Mouse (Mus musculus): ENCODE data around the gene Xaf1. TPM values are rescaled to one million over a fixed set of nuclear protein-coding genes. Genes with fewer than 3 reads are reported as not detected.

Gene Xaf1
- polyA plus RNA-seq, 1 experiment from 2014 or later, result 56.1 TPM

DNA sequence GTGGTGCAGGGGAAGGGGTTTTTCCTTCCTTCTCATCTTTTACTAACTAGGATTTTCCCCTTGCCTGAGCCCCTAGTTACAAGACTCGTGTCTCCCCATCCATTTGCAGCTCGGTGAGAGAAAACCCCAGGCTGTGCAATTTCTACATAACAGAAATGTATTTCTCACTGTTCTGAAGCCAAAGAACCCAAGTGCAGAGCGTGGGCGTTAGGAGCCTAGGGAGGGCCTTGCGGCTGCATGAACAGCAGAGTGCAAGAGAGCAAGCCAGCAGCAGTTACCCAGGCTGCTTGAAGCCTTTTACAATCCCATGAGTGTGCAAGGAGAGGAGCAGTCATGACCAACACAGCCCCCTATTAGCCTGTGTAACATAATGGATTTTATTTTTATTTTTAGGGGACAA, 6.0 kb downstream of the Xaf1 start:
- H3K36me3 ChIP-seq (ENCODE audit: control insufficient read depth, insufficient read depth), result peaks cover 10% of the 10 kb centered on the region; the same call in 1 of the 2 replicates
- no peak for ATAC-seq
- H3K27me3 ChIP-seq (replicated peaks; ENCODE audit: control insufficient read depth, insufficient read depth, low read length), result no peaks in the 10 kb centered on the region
- TF ChIP-seq CTCF (IDR thresholded peaks at IDR 0.05; ENCODE audit: low read depth), result no peak
- H3K9me3 ChIP-seq (ENCODE audit: control insufficient read depth), result no peaks in the 10 kb centered on the region
- no peak overlapping the region for H3K4me3 ChIP-seq (ENCODE audit: low read depth, low read length)
- H3K4me1 ChIP-seq (replicated peaks; ENCODE audit: control insufficient read depth, insufficient read depth, low read length), result no peaks in the 10 kb centered on the region
- H3K4me2 ChIP-seq (replicated peaks; ENCODE audit: low read depth), result no peak overlapping the region
- 85% methylated on average over 5 of the region's 5 CpGs for WGBS
- no peak overlapping the region for H3K9ac ChIP-seq (ENCODE audit: low read depth, low read length)
- no peak overlapping the region for H3K27ac ChIP-seq (ENCODE audit: low read depth, low read length)

GRCm38 (mm10) chr11:72308982-72309381, 7.6 kb downstream of the Xaf1 start:
- Histone ChIP-seq H3K4me1 (replicated peaks; ENCODE audit: control insufficient read depth, insufficient read depth, low read length) (no peaks in the 10 kb centered on the region), H3K4me3 (ENCODE audit: low read depth, low read length) (no peak overlapping the region), H3K9me3 (ENCODE audit: control insufficient read depth) (no peaks in the 10 kb centered on the region), H3K36me3 (ENCODE audit: control insufficient read depth, insufficient read depth) (peaks cover 10% of the 10 kb centered on the region; the same call in 1 of the 2 replicates), H3K27me3 (replicated peaks; ENCODE audit: control insufficient read depth, insufficient read depth, low read length) (peaks cover 4% of the 10 kb centered on the region), H3K4me2 (replicated peaks; ENCODE audit: low read depth) (no peak overlapping the region), H3K27ac (ENCODE audit: low read depth, low read length) (no peak overlapping the region), H3K9ac (ENCODE audit: low read depth, low read length) (no peak overlapping the region)
- WGBS, result 36% methylated on average over 2 of the region's 2 CpGs
- no peak for TF ChIP-seq CTCF (IDR thresholded peaks at IDR 0.05; ENCODE audit: low read depth)
- no peak for ATAC-seq

DNA sequence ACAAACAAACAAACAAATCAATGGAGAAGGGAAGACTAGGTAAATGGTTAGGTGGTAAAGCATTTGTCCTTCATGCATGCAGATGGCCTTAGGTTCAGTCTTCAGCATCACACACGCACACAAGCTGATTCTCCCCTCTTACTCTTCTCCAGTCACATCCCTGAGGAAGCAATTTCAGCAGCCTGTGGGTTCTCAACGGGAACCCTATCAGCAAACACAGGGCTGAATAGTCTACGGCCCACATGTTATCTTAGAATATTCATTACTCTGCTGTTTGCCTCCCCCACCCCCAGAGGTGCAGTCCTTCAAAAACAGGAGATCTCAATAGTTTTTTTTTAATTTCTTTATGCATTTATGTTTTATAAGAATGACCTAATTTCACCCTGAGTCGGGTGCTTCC, 9.1 kb downstream of the Xaf1 start:
- WGBS, result 67% methylated on average over 4 of the region's 4 CpGs
- no peak overlapping the region for H3K27ac ChIP-seq (ENCODE audit: low read depth, low read length)

GRCm38 (mm10) chr11:72311355-72312001, 10.0 kb downstream of the Xaf1 start:
- no peak for ATAC-seq
- H3K9me3 ChIP-seq (ENCODE audit: control insufficient read depth), result no peaks in the 10 kb centered on the region
- no peak overlapping the region for H3K27ac ChIP-seq (ENCODE audit: low read depth, low read length)
- TF ChIP-seq CTCF (IDR thresholded peaks at IDR 0.05; ENCODE audit: low read depth), result no peak
- H3K4me1 ChIP-seq (replicated peaks; ENCODE audit: control insufficient read depth, insufficient read depth, low read length), result no peaks in the 10 kb centered on the region
- no peak overlapping the region for H3K9ac ChIP-seq (ENCODE audit: low read depth, low read length)
- 73% methylated on average over 10 of the region's 10 CpGs for WGBS
- H3K27me3 ChIP-seq (replicated peaks; ENCODE audit: control insufficient read depth, insufficient read depth, low read length), result peaks cover 19% of the 10 kb centered on the region
- H3K4me3 ChIP-seq (ENCODE audit: low read depth, low read length), result no peak overlapping the region
- no peak overlapping the region for H3K4me2 ChIP-seq (replicated peaks; ENCODE audit: low read depth)
- peaks cover 3% of the 10 kb centered on the region; the same call in 1 of the 2 replicates for H3K36me3 ChIP-seq (ENCODE audit: control insufficient read depth, insufficient read depth)

More for the DNA sequence above, 9.1 kb downstream of the Xaf1 start:
- no peak overlapping the region for H3K4me2 ChIP-seq (replicated peaks; ENCODE audit: low read depth)
- H3K4me1 ChIP-seq (replicated peaks; ENCODE audit: control insufficient read depth, insufficient read depth, low read length), result no peaks in the 10 kb centered on the region
- H3K27me3 ChIP-seq (replicated peaks; ENCODE audit: control insufficient read depth, insufficient read depth, low read length), result peaks cover 15% of the 10 kb centered on the region
- ATAC-seq, result no peak
- H3K9ac ChIP-seq (ENCODE audit: low read depth, low read length), result no peak overlapping the region
- no peak overlapping the region for H3K4me3 ChIP-seq (ENCODE audit: low read depth, low read length)
- H3K9me3 ChIP-seq (ENCODE audit: control insufficient read depth), result no peaks in the 10 kb centered on the region
- no peak for TF ChIP-seq CTCF (IDR thresholded peaks at IDR 0.05; ENCODE audit: low read depth)
- H3K36me3 ChIP-seq (ENCODE audit: control insufficient read depth, insufficient read depth), result peaks cover 3% of the 10 kb centered on the region; the same call in 1 of the 2 replicates

DNA sequence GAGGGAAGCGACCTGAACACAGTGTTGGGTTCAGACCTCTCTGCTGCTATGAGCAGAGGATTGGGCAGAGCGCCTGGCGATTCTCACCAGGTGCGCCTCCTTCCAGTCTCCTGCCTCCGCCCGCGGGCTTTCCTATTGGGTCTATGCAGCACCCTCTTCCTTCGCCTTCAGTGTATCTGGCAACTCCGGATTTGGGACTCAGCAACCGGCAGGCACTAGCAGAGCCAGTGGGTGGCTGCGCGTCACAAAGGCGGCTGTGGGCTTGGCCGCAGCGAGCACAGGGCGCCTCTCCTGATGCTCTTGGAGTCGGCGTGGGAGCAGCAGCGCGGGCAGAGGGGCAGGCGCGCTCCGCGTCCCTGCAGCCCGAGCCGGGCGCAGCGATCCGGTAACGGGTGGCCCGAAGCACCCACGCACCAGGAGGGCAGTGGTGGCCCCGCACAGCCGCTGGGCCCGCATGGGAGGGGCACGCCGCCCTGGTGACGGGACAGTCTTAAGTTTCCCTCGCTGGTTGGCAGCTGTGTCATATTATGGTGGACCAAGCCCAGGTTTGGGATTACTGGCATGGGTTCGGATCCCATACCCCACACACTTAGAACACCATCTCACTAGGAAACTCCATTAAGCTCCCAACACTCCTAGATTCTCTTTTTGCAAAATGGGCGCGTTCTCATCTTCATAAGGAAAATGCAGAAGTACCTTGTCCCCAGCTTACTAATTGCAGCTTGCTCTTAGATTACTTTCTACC, 12.9 kb downstream of the Xaf1 start, which contains the start of gene Fbxo39:
Gene Fbxo39 (plus strand): TSS at position 294 of the 745 bp plus-strand sequence.
- Histone ChIP-seq H3K27me3 (replicated peaks; ENCODE audit: control insufficient read depth, insufficient read depth, low read length) (peaks cover 19% of the 10 kb centered on the region), H3K9ac (ENCODE audit: low read depth, low read length) (no peak within 1 kb of the TSS), H3K4me3 (ENCODE audit: low read depth, low read length) (peak within 1 kb of the TSS; percentile 18), H3K4me1 (replicated peaks; ENCODE audit: control insufficient read depth, insufficient read depth, low read length) (no peaks in the 10 kb centered on the region), H3K4me2 (replicated peaks; ENCODE audit: low read depth) (peak within 1 kb of the TSS; percentile 37; the same call in 1 of the 2 replicates), H3K27ac (ENCODE audit: low read depth, low read length) (no peak within 1 kb of the TSS), H3K36me3 (ENCODE audit: control insufficient read depth, insufficient read depth) (no peaks in the 10 kb centered on the region), H3K9me3 (ENCODE audit: control insufficient read depth) (no peaks in the 10 kb centered on the region)
- TF ChIP-seq CTCF (IDR thresholded peaks at IDR 0.05; ENCODE audit: low read depth), result no peak
- ATAC-seq, result no peak
- WGBS, result 7% methylated on average over 42 of the region's 42 CpGs

GRCm38 (mm10) chr11:72318026-72318425, 16.6 kb downstream of the Xaf1 start:
- H3K4me2 ChIP-seq (replicated peaks; ENCODE audit: low read depth), result no peak overlapping the region
- H3K9me3 ChIP-seq (ENCODE audit: control insufficient read depth), result no peaks in the 10 kb centered on the region
- ATAC-seq, result no peak
- H3K36me3 ChIP-seq (ENCODE audit: control insufficient read depth, insufficient read depth), result no peaks in the 10 kb centered on the region
- H3K27ac ChIP-seq (ENCODE audit: low read depth, low read length), result no peak overlapping the region
- 67% methylated on average over 5 of the region's 5 CpGs for WGBS
- no peak overlapping the region for H3K9ac ChIP-seq (ENCODE audit: low read depth, low read length)
- H3K27me3 ChIP-seq (replicated peaks; ENCODE audit: control insufficient read depth, insufficient read depth, low read length), result peaks cover 19% of the 10 kb centered on the region
- TF ChIP-seq CTCF (IDR thresholded peaks at IDR 0.05; ENCODE audit: low read depth), result no peak
- H3K4me3 ChIP-seq (ENCODE audit: low read depth, low read length), result no peak overlapping the region
- no peaks in the 10 kb centered on the region for H3K4me1 ChIP-seq (replicated peaks; ENCODE audit: control insufficient read depth, insufficient read depth, low read length)
